Mouse (Mus musculus) embryo, embryonic 10 days (tissue): ENCODE measurements around the gene Myo3b.
"Not testable (repeated sequence)": the region's sequence is repeated elsewhere in the genome, so short reads cannot be mapped to it uniquely, and the experiment has no call there.

Experiments used
- DNase-seq: peaks from one replicate; pipeline ENCODE4 v3.0.0-alpha.2; 2015; ENCODE audit warnings: low spot score

Gene Myo3b

GRCm38 (mm10) chr2:70038752-70039151 is at the start of gene Myo3b:
Gene Myo3b (plus strand): TSS chr2:70039126.
- DNase-seq, result no peak

GRCm38 (mm10) chr2:69989224-69989623 is 49.7 kb upstream of the Myo3b start:
- no peak for DNase-seq

GRCm38 (mm10) chr2:69990647-69991046 is 48.3 kb upstream of the Myo3b start:
- no peak for DNase-seq

- not testable (repeated sequence) for DNase-seq
These were observed 44.7 kb upstream of the Myo3b start for GRCm38 (mm10) chr2:69994082-69994736.

GRCm38 (mm10) chr2:69994779-69995178 is 44.1 kb upstream of the Myo3b start:
- no peak for DNase-seq

GRCm38 (mm10) chr2:69999097-69999770 is 39.7 kb upstream of the Myo3b start:
- peak; percentile 17 for DNase-seq

- DNase-seq, result no peak
These were observed 38.6 kb upstream of the Myo3b start for GRCm38 (mm10) chr2:70000316-70000715.

DNA sequence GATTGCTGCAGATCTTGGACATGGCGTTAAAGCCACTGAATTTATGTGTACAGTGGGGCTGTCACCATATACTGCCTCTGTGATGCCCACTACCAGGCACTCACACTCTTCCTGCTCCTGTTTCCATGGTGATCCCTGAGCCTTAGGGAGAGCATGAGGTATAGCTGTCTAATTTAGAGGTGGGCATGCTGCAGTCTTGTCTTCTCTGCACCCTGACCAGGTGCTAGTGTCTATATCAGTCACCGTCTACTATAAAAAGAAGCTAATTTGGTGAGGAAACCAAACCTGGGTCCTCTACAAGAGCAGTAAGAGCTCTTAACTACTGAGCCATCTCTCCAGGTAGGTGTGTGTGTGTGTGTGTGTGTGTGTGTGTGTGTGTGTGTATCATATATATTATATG is 32.4 kb upstream of the Myo3b start:
- no peak for DNase-seq

GRCm38 (mm10) chr2:70012941-70013340 is 26.0 kb upstream of the Myo3b start:
- DNase-seq, result no peak

DNA sequence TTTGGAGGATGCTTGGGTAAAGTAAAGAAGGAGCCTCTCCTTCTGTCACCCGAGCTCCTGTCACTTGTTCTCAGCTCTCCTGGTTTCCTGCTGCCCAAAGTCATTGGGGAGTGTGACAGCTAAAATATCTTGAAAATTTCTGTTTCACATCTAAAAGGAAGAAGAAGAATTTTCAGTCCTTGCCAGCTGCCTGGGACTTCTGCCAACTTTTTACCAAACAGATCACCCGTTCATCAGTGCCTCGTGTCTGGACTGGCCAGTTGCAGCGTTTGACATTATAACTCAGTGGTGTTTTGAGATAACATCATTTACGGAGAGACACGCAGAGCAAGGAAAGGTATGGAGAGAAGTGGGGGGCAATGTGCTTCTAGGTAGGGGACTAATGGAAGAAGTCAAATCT is 20.7 kb upstream of the Myo3b start:
- DNase-seq, result no peak

DNA sequence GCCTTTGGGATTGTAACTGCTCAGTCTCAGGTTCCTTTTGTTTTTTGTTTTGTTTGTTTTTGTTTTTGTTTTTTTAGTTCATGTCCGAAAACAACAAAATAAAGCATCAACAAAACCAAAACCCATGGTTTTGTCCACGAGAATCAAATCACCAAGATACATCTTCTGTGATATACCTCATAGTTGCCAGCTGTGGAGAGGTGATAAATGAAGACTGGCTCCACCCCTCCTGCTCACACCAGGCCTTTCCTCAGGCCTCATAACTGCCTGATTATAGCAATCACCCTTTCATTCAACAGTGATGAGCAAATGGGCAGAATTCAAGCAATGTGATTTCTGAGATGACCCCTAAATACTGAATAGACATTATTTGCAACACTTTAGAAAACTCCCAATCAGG is 14.5 kb upstream of the Myo3b start:
- no peak for DNase-seq

GRCm38 (mm10) chr2:70025711-70026110 is 13.2 kb upstream of the Myo3b start:
- DNase-seq, result no peak

DNA sequence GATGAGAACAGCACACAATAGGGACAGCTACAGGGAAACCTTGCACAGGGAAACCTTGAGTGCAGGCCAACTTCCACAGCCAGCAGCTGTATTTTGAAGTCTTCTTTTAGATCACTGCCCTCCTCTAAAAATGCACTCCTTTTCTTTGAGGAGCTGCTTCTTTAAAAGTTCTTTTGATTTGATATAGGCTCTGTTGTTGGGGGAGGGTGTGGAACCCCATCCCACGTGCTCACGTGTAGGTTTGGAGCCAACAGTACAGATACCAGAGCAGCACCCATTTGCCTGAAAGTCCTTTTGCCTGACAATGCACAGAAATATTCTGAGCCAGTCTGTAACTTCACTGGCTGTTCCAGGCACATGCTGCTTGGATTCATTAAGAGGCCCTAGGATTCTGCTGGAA is 7.5 kb upstream of the Myo3b start:
- DNase-seq, result no peak

- DNase-seq, result no peak
These were observed 4.0 kb upstream of the Myo3b start for GRCm38 (mm10) chr2:70034895-70035294.

- no peak for DNase-seq
These were observed 3.6 kb upstream of the Myo3b start for GRCm38 (mm10) chr2:70035358-70035757.

DNA sequence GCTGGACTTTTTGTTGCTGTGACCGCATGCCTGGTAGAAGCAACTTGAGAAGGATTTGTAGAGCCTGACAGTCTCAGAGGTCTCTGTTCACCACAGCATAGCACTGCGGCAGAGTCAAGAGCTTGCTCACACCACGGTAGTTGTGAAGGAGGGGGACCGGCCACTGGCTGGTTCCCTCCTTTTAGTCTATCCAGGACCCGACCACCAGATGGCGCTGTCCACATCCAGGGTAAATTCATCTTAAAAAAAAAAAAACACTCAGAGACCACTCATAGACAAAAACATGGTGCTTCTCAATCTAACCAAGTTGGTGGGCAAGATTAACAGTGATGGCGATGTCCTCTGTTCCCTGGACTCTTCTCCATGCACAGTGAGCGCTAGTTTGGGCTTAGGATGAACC is 1.7 kb upstream of the Myo3b start:
- DNase-seq, result no peak

DNA sequence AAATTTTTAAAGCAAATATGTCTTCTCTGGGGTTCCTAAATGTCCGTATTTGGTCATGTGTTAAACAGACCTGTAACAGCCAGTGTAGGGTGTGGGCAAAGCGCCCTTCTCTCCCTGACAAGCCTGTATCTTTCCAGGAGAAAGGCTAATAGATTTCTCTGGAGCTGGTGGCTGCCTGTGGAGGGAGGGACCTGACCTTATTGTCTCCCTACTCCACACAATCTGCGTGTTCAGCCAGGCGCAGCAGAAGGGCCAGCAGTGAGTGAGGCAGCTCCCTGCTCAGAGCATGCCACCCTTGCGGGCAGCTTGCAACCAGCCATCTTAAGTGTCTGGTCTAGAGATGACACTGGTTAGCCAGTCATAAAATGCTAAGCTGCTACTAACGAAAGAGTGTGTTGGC is 5.5 kb downstream of the Myo3b start:
- DNase-seq, result peak; percentile 22

- no peak for DNase-seq
These were observed 8.9 kb downstream of the Myo3b start for GRCm38 (mm10) chr2:70047868-70048267.

DNA sequence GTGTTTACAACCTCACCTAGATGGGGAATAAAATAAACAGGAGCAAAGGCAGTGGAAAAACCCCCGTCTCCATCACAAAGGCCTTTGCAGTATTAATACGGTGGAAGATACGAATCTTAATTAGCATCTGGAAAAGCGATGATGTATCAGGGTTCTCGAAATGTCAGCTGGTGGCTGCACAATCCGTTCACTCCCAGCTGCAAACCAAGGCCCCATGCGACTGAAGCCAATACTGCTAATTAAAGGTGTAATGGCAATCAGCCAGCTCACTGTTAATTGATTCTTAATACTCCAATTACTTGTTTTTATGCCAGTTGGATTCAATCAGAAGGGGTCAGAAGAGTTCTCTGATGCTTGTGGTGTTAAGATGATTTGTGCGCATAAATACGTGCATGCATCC is 14.9 kb downstream of the Myo3b start:
- no peak for DNase-seq

DNA sequence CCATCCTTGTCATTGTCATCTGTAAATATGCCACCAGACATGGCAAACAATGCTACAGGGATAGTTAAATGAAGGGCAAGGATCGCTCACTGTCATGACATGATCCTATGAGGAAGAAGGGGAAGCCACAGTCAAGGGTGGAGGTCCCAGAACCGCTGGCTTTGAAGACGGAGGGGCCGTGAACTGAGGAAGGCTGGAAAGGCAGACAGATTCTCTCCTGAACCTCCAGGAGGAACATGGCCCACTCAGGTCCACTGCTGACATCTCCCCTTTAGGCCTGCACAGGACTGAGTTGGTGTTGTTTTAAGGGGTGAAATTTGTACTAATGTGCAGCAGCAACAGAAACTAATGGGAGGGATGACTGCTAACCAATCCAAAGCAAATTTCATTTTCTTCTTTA is 19.3 kb downstream of the Myo3b start:
- no peak for DNase-seq

- peak; percentile 16 for DNase-seq
These were observed 21.7 kb downstream of the Myo3b start for GRCm38 (mm10) chr2:70060359-70061345.

GRCm38 (mm10) chr2:70065116-70065515 is 26.2 kb downstream of the Myo3b start:
- DNase-seq, result no peak
